Mouse (Mus musculus) urinary bladder, adult 2 months (tissue): ENCODE results near the gene Tbpl2. TPM values are rescaled to one million over a fixed set of nuclear protein-coding genes. Genes with fewer than 3 reads are reported as not detected.

Experiments used
- DNase-seq: peaks from one replicate; pipeline ENCODE4 v3.0.0; 2022; ENCODE audit warnings: low spot score
- polyA plus RNA-seq: library from polyadenylated mRNA; depleted of rRNA; stranded (reverse); fragments of >200 nt; gene quantifications from 2 replicates; pipeline ENCODE4 v1.2.3, GENCODE M21; 2012; rRNA removed

Tbpl2 gene
- polyA plus RNA-seq: not detected in 2 replicates

DNA sequence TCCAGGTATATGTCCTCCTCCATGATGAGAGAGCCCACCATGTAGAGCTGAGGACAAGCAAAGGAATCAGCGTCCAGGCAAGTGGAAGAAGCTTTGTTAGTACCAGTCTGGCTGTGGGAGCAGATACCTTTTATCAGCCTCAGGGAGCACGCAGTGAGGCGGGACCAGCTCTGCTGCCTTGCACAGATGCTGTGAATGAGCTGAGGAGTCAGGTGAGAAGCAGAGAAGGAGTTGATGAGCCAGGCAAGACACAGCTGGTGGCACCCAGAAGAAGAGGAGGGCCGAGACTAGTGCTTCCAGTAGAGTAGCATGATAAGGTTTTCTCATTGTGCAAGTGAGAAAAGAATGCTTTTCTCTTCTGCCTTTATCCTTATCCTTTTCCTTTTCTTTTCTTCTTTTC is at the start of gene Tbpl2:
Tbpl2 (minus strand) TSS at position 101 of the 400 bp plus-strand sequence.
- DNase-seq: no peak

DNA sequence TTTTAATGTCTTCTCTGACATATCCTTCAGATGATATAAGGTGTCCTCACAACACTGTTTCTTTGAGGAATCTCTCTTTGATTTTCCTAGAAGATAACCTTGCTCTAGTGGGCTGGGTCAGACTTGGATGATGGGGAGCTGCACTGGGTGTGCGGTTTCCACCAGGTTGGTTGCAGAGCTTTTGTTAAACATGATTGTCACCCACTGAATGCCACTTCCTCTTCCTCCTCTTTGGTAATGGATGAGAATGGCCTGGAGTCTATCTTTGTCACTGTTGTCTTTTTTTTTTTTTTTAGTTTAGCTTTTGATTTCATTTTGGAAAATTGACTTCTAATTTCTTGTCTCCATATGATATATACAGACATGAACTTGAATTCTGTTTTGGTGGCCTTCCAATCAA is 38.0 kb upstream of the Tbpl2 start:
- no peak for DNase-seq

DNA sequence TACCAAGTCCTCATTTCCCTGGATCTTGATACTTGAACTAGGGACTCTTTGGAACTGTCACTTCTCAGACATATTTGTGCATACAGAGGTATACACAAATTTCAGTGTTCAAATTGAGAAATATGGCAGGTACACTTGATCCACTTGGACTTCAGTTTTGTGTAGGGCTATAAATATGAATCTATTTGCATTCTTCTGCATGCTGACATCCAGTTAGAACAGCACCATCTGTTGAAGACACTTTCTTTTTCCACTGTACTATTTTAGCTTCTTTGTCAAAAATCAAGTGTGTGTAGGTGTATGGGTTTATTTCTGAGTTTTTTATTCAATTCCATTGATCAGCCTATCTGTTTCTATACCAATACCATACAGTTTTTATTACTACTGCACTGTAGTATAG is 12.7 kb upstream of the Tbpl2 start:
- no peak for DNase-seq

DNA sequence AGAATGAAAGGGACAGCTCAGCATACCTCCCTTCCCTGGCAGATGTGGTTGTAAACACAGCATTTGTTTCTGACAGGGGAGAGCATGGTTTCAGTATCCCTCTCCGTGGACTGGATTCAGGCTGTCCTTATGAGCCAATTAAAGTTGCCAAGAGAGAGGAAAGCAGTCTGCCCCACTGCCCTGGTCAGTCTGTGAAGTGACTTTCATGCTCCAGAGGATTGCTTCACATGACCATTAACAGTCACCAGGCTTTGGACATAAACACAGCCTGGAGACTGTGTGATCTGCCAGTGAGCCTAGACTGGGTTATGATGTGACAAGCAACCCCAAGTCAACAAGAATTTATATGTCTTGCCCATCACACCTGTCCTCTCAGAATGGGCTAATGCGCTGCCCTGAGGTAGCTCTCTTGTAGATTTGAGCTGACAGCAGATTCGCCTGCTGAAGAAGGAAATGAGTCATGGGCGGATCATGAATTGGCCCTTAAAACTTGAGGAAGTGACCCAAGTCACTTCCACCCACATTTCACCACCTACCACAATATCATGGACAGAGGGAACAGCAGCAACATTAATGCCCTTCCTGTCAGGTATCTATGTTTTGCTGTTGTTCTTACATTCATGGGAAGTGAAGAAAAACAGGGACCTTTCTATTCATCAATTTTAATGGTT is 7.4 kb upstream of the Tbpl2 start:
- no peak for DNase-seq

DNA sequence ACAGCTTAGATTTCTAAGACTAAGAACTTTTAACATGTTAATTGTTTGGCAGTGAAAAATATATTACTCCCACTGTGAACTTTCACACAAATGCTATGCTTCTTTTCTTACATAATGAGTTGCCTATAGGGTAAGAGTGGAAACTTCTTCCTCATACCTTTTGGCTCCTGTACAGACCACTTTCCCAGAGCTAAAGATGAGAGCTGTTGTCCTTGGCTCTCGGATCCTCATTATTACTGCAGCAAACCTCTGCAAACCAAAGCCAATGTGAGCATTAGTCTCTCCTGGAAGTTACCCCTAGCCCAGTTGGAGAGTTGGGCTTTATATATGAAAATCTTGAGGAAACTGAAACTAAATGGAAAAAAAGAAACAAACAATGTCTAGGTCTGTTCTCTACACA is 5.5 kb downstream of the Tbpl2 start:
- no peak for DNase-seq

DNA sequence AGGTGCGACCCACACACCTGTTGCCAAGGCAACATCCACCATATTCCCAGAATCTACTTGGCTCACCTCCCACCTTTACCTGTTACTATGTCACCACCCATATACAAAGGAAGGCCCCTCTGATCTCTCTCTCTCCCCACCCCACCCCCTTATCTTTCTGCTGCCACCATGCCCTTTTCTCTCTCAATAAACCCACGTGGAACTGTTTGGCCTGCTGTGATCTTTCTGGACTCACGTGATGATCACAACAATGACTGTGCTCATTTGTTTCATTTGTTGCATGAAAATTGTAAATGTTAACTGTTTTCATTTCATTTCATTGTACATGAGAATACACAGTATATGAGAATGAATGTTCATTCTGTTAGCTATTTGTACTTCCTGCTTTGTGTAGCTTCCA is 45.9 kb downstream of the Tbpl2 start:
- no peak for DNase-seq

DNA sequence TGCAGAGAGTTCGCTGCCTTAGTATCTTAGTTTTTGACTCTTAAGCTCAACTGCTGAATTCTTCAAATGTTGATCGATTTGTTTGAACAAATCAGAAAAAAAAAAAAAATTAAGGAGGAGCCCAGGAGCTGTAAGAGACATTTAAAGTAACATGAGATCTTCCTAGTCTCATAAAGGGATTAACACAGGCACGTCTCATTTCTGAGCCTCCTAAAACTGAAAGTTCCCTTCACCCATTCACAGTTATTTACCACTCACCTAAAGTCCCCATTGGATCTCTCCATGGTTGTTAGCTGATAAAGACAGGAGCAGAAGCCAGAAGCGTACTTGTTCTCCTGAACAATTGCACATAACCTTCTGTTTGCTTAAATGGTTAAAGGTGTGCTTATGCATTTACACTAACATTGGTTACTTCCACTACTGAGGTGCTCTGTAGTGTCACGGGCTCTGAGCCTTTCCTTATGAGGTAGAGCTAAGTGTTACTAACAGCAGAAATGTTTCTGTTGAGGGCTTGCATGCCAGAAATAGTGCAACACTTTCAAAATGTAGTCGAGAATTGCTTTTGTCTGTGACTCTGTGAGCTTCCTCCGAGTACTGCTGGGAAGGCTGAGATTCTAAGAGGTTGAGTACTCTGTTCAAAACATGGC is 46.9 kb downstream of the Tbpl2 start, which contains the start of gene Hnmt:
Hnmt (minus strand) TSS at position 51 of the 647 bp plus-strand sequence.
- DNase-seq: no peak

DNA sequence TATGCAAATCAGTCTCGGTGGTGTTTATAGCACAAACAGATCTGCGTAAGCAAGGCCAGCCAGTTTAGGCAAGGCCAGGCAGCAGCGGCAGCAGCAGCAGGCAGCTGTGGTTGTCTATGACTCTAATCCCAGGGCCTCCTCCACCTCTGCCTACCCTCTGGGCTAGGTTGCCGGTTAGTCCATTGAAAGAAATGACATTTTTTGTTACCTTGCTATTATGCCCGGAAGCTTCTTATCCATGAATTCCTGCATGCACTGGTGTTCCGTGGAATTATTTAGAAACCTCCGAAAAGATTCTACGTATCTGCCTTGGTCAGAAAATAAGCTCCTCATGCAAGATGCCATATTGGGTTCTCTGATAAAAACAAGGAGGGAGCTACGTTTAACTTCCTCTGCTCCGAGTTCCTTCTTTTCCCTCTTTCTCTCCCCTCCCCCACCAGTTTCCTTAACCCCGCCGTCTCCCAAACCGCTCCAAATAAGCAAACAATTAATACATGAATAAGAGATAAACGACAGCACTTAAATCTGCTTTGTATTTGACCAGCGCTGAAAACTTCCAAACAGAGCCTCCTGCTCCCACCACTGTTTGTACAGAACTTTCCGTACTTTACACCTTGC is 47.8 kb downstream of the Tbpl2 start:
- DNase-seq: peak; percentile 41

DNA sequence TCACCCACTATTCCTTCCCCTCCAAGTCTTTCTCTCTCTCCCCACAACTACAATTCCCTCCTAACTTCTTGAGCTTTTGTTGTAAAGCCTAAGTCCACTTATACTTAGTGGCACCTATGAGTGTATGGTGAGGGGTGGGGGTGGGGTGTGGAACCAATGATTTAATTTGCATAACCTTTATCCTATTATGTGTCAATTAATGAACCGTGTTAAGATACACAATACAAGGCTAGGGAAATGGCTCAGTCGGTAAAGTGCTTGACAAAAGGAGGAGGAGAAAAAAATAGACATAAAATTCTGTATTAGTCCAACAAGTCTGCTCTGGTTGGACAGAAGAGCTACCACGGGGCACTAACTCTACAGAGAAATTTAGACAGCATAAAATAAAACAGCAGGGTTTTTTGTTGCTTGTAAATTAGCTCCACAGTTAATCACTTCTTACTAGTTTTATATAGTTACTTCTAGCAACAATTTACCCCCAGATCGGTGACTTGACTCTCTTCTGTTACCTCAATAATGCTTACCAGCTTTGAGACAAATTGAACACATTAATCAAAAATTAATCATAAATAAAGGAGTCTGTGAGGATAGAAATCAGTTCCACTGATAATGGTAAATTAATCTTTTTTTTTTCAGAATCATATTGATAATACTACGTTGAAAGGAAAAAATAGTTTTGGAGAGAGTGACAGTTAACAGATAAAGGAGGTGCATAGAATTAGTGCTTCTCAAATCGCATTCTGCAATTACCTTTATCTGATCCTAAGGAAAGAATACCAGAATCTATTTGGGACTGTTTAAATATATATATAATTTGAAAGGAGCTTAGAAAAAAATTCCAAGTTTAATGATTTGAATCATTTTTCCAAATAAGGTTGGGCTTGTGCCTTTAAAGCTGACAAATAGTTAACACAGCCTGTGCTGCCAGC is 48.6 kb downstream of the Tbpl2 start:
- no peak for DNase-seq

DNA sequence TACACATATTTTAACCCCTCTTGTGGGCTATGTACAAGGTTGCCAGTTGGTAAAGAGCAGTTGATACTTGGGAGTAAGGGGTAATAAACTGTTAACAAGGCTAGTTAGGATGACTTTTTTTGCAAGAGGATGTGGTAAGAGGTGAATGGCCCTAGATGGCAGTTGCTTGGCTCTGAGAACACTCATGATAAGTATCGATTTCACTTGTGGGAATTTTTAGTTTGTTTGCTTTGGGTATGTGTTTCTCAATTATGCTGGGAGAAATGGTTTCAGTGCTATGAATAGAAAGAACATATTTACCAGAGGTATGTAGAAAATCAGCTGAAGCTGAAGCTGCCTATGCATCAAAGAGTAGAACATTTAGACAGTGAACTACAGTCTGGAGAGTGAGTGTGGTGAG is 53.5 kb downstream of the Tbpl2 start:
- no peak for DNase-seq

DNA sequence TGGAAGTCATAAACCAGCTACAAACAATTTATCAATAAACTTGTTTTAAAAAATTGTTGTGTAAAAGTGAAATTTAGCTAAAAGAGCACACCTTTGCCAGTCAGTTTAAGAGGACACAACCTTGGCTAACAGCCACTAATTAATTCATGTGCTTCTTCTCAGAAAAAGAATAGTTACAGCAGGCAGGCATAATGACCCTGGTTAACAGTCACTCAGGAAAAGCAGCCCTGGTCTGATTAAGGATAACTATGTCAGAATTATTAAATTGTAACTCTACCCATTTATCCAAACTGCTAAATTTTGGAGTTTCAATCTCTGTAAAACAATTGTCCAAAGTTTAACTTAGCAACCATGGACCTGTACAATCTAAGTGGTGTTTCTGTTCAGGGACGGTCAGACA is 55.9 kb downstream of the Tbpl2 start:
- no peak for DNase-seq

Other genes starting within 250 kb of the Tbpl2 start
- gene Hnmt, start 47.2 kb downstream of the Tbpl2 start, polyA plus RNA-seq: 8.3 and 8.5 TPM in 2 replicates
- not detected in 2 replicates for gene Il1f8, start 56.6 kb upstream of the Tbpl2 start, polyA plus RNA-seq
- not detected in 2 replicates for gene Il1f9, start 89.9 kb upstream of the Tbpl2 start, polyA plus RNA-seq
- gene Il1f6, start 118.8 kb upstream of the Tbpl2 start, polyA plus RNA-seq: not detected in 2 replicates
- gene Il1f5, start 180.4 kb upstream of the Tbpl2 start, polyA plus RNA-seq: 0.04 TPM in 1 of 2 replicates, not detected in the other
- not detected in 2 replicates for gene Il1f10, start 194.6 kb upstream of the Tbpl2 start, polyA plus RNA-seq
- 5.2 and 7.6 TPM in 2 replicates for gene Il1rn, start 240.3 kb upstream of the Tbpl2 start, polyA plus RNA-seq